Mouse (Mus musculus) forebrain, embryonic 10.5 days (tissue): ENCODE results near the gene Vgll4. TPM values are rescaled to one million over a fixed set of nuclear protein-coding genes. Genes with fewer than 3 reads are reported as not detected.
A peak's percentile ranks its signal among the peaks of the same experiment; 100 is the strongest.

ENCODE experiments used
- DNase-seq: peaks from one replicate; pipeline ENCODE4 v3.0.0-alpha.2; 2017; ENCODE audit warnings: low spot score; ENCODE audit errors: extremely low spot score
- H3K27ac ChIP-seq: fragments of 300-500 bp; sonication (generic); 2 replicates; pipeline ENCODE4 v1.5.1; 2016; ENCODE audit warnings: mild to moderate bottlenecking
- H3K27me3 ChIP-seq: fragments of 300-500 bp; sonication (generic); 2 replicates; pipeline ENCODE4 v1.6.1; 2016; ENCODE audit warnings: mild to moderate bottlenecking; ENCODE audit not compliant: poor library complexity, severe bottlenecking
- H3K36me3 ChIP-seq: fragments of 300-500 bp; sonication (generic); replicated peaks from 2 replicates; pipeline ENCODE4 v1.6.1; 2016; ENCODE audit warnings: mild to moderate bottlenecking, moderate library complexity
- H3K4me1 ChIP-seq: fragments of 300-500 bp; sonication (generic); 2 replicates; pipeline ENCODE4 v1.6.1; 2016
- H3K4me3 ChIP-seq: fragments of 300-500 bp; sonication (generic); 2 replicates; pipeline ENCODE4 v1.5.1; 2016; ENCODE audit warnings: mild to moderate bottlenecking, moderate library complexity
- H3K9me3 ChIP-seq: fragments of 300-500 bp; sonication (generic); 2 replicates; pipeline ENCODE4 v1.6.1; 2016; ENCODE audit warnings: mild to moderate bottlenecking, moderate library complexity
- WGBS: fragments of 180-500 bp; shearing (Covaris S2); methylation state at CpG from one replicate; pipeline ENCODE4 v1.1.7; 2016; 5-methylcytosine and 5-hydroxymethylcytosine counted together
- polyA plus RNA-seq: library from polyadenylated mRNA; unstranded; fragments of >200 nt; fragmentation: Nextera tagmentation; extraction: Ambion mirVana; gene quantifications from 2 replicates; pipeline ENCODE4 v1.2.1, GENCODE M21; 2016

The Vgll4 gene
- polyA plus RNA-seq, 1 experiment from 2014 or later = 81.7 TPM

DNA sequence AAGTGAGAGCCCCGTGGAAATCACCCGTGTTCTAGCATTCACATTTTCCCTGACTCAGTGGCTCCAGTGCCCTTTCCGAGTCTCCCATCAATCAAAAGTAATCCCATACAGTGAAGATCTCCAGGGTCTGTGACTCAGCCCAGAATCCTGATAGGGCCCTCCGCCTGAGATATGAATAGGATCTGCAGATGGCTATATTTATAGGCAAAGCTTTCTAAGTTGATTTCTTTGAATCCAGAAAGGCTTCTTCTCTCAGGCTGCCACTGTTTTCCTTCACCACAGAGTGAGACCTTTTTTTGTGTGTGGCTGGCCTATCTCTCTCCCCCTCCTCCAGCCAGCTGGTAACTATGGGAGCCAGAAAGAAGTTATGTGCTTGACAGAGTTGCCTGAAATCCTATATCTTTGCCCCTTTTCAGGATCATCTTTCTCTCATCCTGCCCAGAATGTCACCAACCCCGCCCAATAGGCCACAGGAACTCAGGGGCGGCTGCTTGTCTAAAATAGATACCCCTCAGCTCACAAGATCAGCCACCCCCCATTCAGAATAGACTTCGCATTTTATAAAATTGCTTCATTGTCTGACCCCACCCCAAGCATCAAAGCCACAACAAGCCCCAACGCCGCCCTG is 136.6 kb downstream of the Vgll4 start:
- Histone ChIP-seq H3K4me3 (no peak overlapping the region), H3K36me3 (no peaks in the 10 kb centered on the region), H3K9me3 (no peaks in the 10 kb centered on the region), H3K4me1 (peaks cover 37% of the 10 kb centered on the region), H3K27ac (no peak overlapping the region), H3K27me3 (no peaks in the 10 kb centered on the region)
- 86% methylated on average over 9 of the region's 9 CpGs for WGBS
- DNase-seq = no peak

DNA sequence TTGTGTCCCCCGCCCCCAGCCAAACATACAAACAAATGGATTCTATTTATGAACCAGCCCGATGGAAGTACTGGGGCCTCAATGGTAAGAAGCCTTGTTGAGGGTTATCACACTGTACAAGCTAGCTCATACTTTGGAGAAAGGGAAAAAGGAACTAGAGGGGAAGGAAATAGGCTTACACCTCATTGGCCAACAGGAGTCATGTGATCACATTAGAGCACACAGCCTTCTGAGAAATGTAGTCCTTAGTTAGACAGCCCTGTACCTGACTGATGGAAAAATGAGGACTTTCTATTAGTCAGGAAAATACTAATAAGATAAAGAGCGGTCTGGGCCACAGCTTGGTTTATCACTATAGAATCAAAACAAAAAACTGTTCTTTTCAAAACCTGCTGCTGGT is 138.0 kb downstream of the Vgll4 start:
- WGBS = 93% methylated on average over 3 of the region's 3 CpGs
- Histone ChIP-seq H3K4me1 (peaks cover 32% of the 10 kb centered on the region), H3K36me3 (no peaks in the 10 kb centered on the region), H3K27me3 (no peaks in the 10 kb centered on the region), H3K27ac (no peak overlapping the region), H3K9me3 (no peaks in the 10 kb centered on the region), H3K4me3 (no peak overlapping the region)
- DNase-seq = no peak

GRCm38 (mm10) chr6:114829660-114830438 is 139.9 kb downstream of the Vgll4 start:
- DNase-seq = no peak
- 93% methylated on average over 9 of the region's 9 CpGs for WGBS

DNA sequence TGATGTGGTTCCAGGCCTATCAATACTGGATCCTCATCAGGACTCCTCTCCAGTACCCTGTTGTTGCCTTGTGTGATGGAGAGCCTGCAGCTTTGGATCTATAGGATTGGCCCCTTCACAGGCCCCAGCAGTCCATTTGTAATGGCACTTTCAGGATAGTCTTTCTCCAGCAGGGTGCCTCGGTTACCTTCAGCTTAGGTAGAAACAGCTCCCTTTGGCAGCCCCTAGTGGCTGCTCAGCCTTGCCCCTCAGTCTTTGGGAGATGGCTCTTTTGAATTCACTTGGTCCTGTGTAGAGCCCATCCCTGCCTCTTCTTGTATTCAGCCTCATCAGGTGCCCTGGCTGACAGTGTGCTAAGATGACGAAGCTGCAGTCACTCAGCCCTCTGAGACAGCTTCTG is 142.9 kb downstream of the Vgll4 start:
- Histone ChIP-seq H3K4me1 (no peaks in the 10 kb centered on the region), H3K9me3 (no peaks in the 10 kb centered on the region; the same call in 1 of the 2 replicates), H3K27ac (no peak overlapping the region), H3K4me3 (no peak overlapping the region), H3K36me3 (no peaks in the 10 kb centered on the region), H3K27me3 (no peaks in the 10 kb centered on the region)
- 67% methylated on average over 2 of the region's 2 CpGs for WGBS
- DNase-seq = no peak

More at GRCm38 (mm10) chr6:114829660-114830438, 139.9 kb downstream of the Vgll4 start:
- Histone ChIP-seq H3K9me3 (no peaks in the 10 kb centered on the region), H3K27me3 (no peaks in the 10 kb centered on the region), H3K4me1 (peaks cover 20% of the 10 kb centered on the region), H3K4me3 (no peak overlapping the region), H3K36me3 (no peaks in the 10 kb centered on the region), H3K27ac (no peak overlapping the region)

- Histone ChIP-seq H3K27me3 (no peaks in the 10 kb centered on the region), H3K4me3 (no peak overlapping the region), H3K9me3 (no peaks in the 10 kb centered on the region; the same call in 1 of the 2 replicates), H3K27ac (no peak overlapping the region), H3K4me1 (peaks cover 34% of the 10 kb centered on the region), H3K36me3 (no peaks in the 10 kb centered on the region)
- 92% methylated on average over 7 of the region's 7 CpGs for WGBS
- DNase-seq = no peak
Measured at GRCm38 (mm10) chr6:114821646-114822045, 148.1 kb downstream of the Vgll4 start.

- no peak for DNase-seq
- Histone ChIP-seq H3K27ac (peak overlapping the region; percentile 60; the same call in 1 of the 2 replicates), H3K4me3 (no peak overlapping the region), H3K4me1 (peaks cover 37% of the 10 kb centered on the region), H3K36me3 (no peaks in the 10 kb centered on the region), H3K9me3 (peaks cover under 1% of the 10 kb centered on the region; the same call in 1 of the 2 replicates), H3K27me3 (no peaks in the 10 kb centered on the region)
- WGBS = 69% methylated on average over 9 of the region's 9 CpGs
Measured at GRCm38 (mm10) chr6:114819971-114820481, 149.8 kb downstream of the Vgll4 start.

DNA sequence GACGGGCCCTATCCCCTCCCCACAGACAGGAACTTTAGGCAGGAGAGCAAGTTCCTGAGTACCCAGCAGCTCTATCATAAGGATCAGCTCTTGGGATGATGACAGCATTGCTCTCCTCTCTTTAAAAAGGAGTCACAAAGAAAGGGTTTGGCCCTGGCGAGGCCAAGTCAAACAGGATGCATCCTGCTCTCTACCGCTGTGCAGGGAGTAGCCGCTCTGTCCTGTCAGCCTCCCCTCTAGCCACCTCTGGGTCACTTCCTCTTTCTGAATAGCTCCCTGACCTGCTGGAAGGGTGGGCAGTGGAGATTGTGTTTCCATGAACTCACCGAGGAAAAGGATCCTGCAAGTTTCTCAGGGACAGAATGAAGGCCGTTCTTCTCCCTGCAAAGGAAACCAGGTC is 151.3 kb downstream of the Vgll4 start:
- Histone ChIP-seq H3K36me3 (no peaks in the 10 kb centered on the region; the same call in 1 of the 2 replicates), H3K4me3 (no peak overlapping the region), H3K9me3 (peaks cover 3% of the 10 kb centered on the region; the same call in 1 of the 2 replicates), H3K27ac (peak overlapping the region; percentile 60), H3K4me1 (peaks cover 41% of the 10 kb centered on the region), H3K27me3 (no peaks in the 10 kb centered on the region)
- no peak for DNase-seq
- 61% methylated on average over 6 of the region's 6 CpGs for WGBS

GRCm38 (mm10) chr6:114817948-114818347 is 151.8 kb downstream of the Vgll4 start:
- DNase-seq = no peak
- H3K36me3 ChIP-seq = no peaks in the 10 kb centered on the region; the same call in 1 of the 2 replicates
- H3K27me3 ChIP-seq = no peaks in the 10 kb centered on the region
- peaks cover 3% of the 10 kb centered on the region; the same call in 1 of the 2 replicates for H3K9me3 ChIP-seq
- H3K27ac ChIP-seq = peak overlapping the region; percentile 60; the same call in 1 of the 2 replicates
- no peak overlapping the region for H3K4me3 ChIP-seq
- peaks cover 41% of the 10 kb centered on the region for H3K4me1 ChIP-seq
- WGBS = 75% methylated on average over 11 of the region's 11 CpGs

DNA sequence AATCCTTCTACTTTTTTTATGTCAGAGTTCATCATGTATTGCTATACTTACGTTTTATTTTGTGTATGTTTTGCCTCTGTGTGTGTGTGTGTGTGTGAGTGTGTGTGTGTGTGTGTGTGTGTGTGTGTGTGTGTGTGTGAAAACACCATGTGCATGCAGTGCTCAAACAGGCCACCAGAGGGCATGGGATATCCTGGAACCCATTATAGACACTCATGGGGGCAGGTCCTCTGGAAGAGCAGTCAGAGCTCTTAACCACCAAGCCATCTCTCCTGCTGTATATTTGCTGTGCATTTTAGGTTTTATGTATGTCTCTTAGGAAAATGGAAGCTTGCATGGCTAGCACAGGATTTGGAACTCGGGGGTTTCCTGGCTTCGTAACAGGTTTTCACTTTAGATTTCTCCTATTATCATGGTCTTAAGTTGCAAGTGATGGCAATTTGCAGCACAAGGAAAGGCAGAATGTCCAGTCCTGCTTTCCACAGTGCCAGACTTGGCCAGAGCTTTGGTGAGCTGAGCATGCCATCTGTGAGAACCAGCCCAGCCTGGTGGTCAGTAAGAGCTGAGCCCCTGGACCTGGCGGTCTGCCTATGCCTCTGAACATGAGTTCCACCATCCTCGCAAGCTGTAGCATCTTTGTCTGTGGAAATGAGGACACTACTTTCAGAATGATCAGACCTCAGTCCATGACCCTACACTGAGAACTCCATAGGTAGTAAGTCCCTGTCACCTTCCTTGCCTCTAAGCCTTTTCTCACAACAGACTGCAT is 154.7 kb downstream of the Vgll4 start:
- 0 out of 2 replicates have a peak, but pooled peaks cover 3% of the 10 kb centered on the region for H3K9me3 ChIP-seq
- 97% methylated on average over 5 of the region's 5 CpGs for WGBS
- peaks cover 39% of the 10 kb centered on the region for H3K4me1 ChIP-seq
- no peak overlapping the region for H3K27ac ChIP-seq
- H3K27me3 ChIP-seq = no peaks in the 10 kb centered on the region
- H3K36me3 ChIP-seq = no peaks in the 10 kb centered on the region; the same call in 1 of the 2 replicates
- H3K4me3 ChIP-seq = no peak overlapping the region
- DNase-seq = no peak

DNA sequence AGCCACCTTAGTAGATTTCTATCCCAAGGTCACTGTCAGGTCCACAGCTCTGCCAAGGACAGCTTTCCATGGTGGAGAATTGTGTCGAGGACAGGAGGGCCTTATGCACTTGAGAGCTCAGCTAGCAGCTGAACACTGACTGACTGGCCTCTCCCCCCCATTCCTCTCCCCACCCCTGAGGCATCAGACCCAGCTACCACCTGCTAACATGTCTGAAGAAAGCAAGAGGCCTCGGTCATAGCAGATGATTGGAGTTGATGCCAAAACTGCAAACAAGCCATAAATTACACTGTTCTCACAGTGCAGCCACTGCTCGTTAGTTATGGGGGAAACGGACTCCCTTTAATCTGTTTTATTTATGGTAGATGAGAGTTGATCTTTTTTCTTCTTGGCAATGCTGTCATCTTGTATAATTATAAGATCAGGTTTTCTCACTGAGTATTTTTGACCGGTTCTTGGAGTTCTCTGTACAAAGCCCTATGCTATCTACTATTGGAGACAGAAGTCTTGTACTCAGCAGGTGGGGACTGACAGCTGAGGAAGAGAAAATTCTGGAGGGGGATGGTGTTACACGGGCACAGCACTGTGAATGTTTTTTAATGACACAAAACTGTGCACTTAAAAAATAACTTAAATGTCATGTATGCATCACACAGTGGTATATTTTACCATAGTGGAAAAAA is 155.5 kb downstream of the Vgll4 start:
- DNase-seq = no peak
- H3K9me3 ChIP-seq = 0 out of 2 replicates have a peak, but pooled peaks cover 3% of the 10 kb centered on the region
- H3K27ac ChIP-seq = no peak overlapping the region
- H3K4me3 ChIP-seq = no peak overlapping the region
- no peaks in the 10 kb centered on the region for H3K27me3 ChIP-seq
- H3K4me1 ChIP-seq = peaks cover 33% of the 10 kb centered on the region
- no peaks in the 10 kb centered on the region; the same call in 1 of the 2 replicates for H3K36me3 ChIP-seq
- WGBS = 83% methylated on average over 6 of the region's 6 CpGs

- Histone ChIP-seq H3K4me3 (no peak overlapping the region), H3K9me3 (0 out of 2 replicates have a peak, but pooled peaks cover 3% of the 10 kb centered on the region), H3K27me3 (no peaks in the 10 kb centered on the region), H3K4me1 (peaks cover 20% of the 10 kb centered on the region), H3K27ac (no peak overlapping the region), H3K36me3 (no peaks in the 10 kb centered on the region; the same call in 1 of the 2 replicates)
- 90% methylated on average over 4 of the region's 4 CpGs for WGBS
- DNase-seq = no peak
Measured at GRCm38 (mm10) chr6:114812779-114813178, 157.0 kb downstream of the Vgll4 start.

DNA sequence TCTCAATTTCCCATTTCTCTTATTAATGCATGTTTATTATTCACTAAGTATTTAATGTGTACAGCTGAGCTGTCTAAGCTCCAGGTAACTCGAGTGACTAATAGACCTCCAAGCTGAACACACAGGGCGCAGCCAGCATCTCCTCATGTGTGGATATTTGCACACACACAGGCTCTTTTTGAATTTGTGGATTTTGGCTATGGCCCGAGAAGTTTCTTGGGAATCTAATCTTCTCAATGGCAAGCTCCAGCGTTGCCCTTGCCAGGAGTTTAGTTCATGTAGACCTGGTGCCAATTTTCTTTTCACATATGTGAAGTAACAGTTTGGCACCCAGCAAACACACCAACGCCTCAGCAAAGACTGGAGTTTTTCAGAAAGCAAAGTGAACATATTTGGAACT is 157.5 kb downstream of the Vgll4 start:
- WGBS = 89% methylated on average over 5 of the region's 5 CpGs
- Histone ChIP-seq H3K9me3 (0 out of 2 replicates have a peak, but pooled peaks cover 3% of the 10 kb centered on the region), H3K4me3 (no peak overlapping the region), H3K27me3 (no peaks in the 10 kb centered on the region), H3K4me1 (peaks cover 16% of the 10 kb centered on the region), H3K36me3 (no peaks in the 10 kb centered on the region; the same call in 1 of the 2 replicates), H3K27ac (no peak overlapping the region)
- DNase-seq = no peak
